Mouse (Mus musculus) fibroblast of lung, adult 2 months (primary cell): ENCODE results near the gene Lztr1.
"Not testable (repeated sequence)": the region's sequence is repeated elsewhere in the genome, so short reads cannot be mapped to it uniquely, and the experiment has no call there.

ENCODE experiments used
- DNase-seq: peaks from one replicate; pipeline ENCODE4 v3.0.0-alpha.2; 2011; ENCODE audit warnings: low read depth

Gene Lztr1

GRCm38 (mm10) chr16:17507018-17507552 is 1.4 kb upstream of the Lztr1 start:
- DNase-seq = no peak

GRCm38 (mm10) chr16:17508031-17508430 is 457 bp upstream of the Lztr1 start:
- not testable (repeated sequence) for DNase-seq

DNA sequence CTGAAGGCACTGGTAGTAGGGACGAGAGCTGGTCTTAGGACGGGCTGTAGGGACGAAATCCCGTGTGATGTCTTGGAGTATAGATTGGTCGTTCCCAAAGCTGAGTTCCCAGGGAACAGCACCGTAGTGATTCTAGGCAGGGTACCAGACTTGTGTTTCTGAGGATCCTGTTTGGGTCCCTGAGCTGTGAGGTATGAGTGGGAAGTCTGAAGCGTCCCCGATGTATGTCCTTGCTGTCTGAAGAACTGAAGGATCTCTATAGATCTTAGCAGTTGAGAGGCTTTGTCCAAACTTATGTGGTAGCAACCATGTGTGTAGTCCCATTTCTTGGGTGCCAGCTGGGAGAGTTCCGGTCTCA is 731 bp downstream of the Lztr1 start:
- no peak for DNase-seq

DNA sequence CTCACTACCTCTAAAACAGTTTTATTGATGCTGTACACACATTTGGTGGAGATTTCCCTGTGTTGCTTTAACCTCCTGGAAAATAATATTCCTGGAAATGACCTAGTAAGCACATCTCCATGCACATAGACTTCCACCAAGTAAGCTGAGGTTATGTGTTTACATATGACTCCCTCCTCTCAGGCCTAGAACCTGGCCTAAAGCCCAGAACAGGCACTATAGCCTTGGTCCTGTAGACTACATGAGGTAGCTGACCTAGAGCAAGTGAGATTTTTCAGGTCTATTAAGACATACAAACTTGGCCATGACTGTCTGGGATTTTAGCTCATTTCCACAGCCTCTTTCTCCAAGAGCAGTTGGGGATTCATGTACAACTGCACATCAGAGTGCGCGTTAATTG is 1.7 kb downstream of the Lztr1 start:
- DNase-seq = no peak

- no peak for DNase-seq
These were observed 2.2 kb downstream of the Lztr1 start for GRCm38 (mm10) chr16:17510686-17511085.

GRCm38 (mm10) chr16:17511431-17511830 is 2.9 kb downstream of the Lztr1 start:
- DNase-seq = no peak

GRCm38 (mm10) chr16:17518910-17519309 is 10.4 kb downstream of the Lztr1 start:
- no peak for DNase-seq

GRCm38 (mm10) chr16:17524156-17524555 is 15.7 kb downstream of the Lztr1 start:
- DNase-seq = no peak

GRCm38 (mm10) chr16:17525524-17525923 is 17.0 kb downstream of the Lztr1 start:
- DNase-seq = no peak

DNA sequence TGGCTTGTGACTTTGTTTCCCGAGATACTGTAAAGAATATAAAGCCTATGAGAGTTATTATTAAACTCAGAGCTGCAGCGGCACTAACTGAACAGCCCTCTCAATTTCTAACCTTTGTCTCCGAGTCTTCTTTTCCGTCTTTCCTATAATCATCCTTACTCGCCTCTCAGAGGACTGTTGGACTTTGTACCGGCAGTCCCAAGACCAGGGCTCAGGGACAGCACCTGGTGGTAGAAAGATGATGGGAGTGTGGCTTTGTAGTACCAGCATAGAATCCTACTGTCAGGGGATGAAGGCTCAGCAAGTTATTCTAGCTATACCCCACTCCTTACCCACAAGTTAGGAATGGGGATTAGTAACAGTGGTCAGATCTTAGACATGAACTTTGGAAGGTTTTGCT is 17.7 kb downstream of the Lztr1 start:
- DNase-seq = no peak

GRCm38 (mm10) chr16:17527606-17528005 is 19.1 kb downstream of the Lztr1 start:
- no peak for DNase-seq

GRCm38 (mm10) chr16:17528276-17528675 is 19.8 kb downstream of the Lztr1 start:
- no peak for DNase-seq

- no peak for DNase-seq
These were observed 21.6 kb downstream of the Lztr1 start for GRCm38 (mm10) chr16:17529981-17530586.

- DNase-seq = peak; percentile 89
These were observed 22.3 kb downstream of the Lztr1 start, which contains the start of gene Thap7 for GRCm38 (mm10) chr16:17530640-17531288. Gene Thap7, minus strand, starts transcription at chr16:17531136.

- no peak for DNase-seq
These were observed 23.8 kb downstream of the Lztr1 start for GRCm38 (mm10) chr16:17532271-17532670.

- no peak for DNase-seq
These were observed 24.3 kb downstream of the Lztr1 start for GRCm38 (mm10) chr16:17532676-17533329.

GRCm38 (mm10) chr16:17536584-17536983 is 28.1 kb downstream of the Lztr1 start:
- no peak for DNase-seq

DNA sequence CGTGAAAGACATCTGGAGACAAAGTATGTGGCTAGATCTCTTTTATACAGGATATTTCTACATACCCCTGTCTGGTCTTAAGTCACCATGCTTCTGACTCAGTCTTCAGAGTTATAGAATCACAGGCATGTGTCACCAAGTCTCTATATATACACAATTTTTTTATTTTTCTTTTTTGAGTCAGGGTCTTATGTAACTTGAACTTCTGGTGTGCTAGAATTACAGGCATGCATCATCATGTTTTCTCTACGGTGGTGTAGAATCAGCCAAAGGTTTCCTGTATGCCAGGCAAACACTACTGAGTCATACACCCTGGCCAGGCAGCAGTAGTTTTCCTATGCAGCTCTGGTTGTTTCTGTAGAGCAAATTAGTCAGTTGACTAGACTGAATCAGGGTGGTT is 34.1 kb downstream of the Lztr1 start:
- DNase-seq = peak; percentile 80

DNA sequence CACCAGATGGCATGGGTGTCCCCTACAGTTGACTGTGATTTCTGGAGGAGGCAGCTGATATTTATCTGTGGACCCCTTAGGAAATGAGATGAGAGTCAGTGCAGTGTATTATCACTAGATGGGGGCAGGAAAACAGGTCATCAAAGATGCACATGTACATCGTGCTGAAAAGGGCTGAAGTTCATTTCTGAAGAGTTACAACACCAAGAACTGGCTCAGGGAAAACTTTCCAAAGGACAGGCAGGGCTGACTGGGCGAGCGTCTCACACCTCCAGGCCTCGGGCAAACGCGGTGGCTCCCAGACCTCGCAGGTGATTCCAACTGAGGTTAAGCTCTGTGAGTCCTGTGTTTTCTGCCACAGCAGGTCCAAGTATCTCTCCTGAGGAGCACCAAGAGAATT is 44.3 kb downstream of the Lztr1 start:
- DNase-seq = no peak

- no peak for DNase-seq
These were observed 45.6 kb downstream of the Lztr1 start for GRCm38 (mm10) chr16:17553910-17554685.

GRCm38 (mm10) chr16:17554702-17555101 is 46.2 kb downstream of the Lztr1 start:
- DNase-seq = not testable (repeated sequence)

DNA sequence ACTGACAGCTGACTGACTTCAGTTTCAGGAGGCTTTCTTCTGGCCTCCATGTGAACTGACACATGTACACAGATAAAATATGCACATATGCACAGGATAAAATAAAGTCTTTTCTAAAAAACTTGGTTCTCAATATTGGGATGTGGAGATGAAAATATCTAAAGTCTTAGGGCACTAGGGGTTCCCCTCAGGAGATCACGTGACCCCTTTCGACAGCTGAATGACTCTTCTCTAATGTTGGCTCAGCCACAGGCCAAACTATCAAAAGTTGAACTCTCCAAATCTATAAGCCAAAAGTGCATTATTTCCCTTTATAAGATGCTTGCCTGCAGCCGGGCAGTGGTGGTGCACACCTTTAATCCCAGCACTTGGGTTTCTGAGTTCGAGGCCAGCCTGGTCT is 47.7 kb downstream of the Lztr1 start:
- DNase-seq = no peak
